In the genomic region with DNA sequence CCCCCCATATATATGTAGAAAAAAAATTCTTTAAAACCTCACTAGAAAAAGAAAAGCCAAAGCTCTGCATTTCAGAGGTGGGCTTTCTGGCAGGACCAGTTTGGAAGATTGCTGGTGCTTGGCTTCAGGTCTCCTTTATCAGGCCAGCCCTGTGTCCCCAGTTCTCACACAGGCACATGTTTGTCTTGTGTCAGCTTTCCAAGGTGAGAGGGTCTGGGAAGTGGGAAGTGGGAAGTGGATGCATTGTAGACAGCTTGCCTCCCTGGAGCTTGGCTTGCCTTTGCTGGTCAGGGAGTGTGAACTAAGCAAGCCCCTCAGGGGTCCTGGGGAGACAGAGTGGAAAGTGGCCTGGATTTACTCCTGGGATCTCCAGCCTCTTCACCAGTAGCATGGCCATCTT, we compare ENCODE assay signal across 21 mouse cellular contexts. TPM values are rescaled to one million over a fixed set of nuclear protein-coding genes. Genes with fewer than 3 reads are reported as not detected.
DNase-seq lines count a peak whose midpoint lies in the region; ATAC-seq and TF ChIP-seq lines count a peak whose summit lies in the region.
"Had no signal": no experiment of that assay in that cellular context is flagged by ENCODE, and none has a peak within 500 bp of the region (broad histone marks: within the 10 kb centered on the region; RNA-seq: fewer than 3 reads in every experiment).

No protein-coding gene starts in this region.

- H3K4me1 ChIP-seq in forebrain, embryonic 15.5 days = peaks cover 8% of the 10 kb centered on the region; the same call in 1 of the 2 replicates
- peaks cover 16% of the 10 kb centered on the region for H3K4me1 ChIP-seq in forebrain, embryonic 16.5 days (replicated peaks; ENCODE audit: control insufficient read depth, insufficient read depth, low read length)
- no peaks in the 10 kb centered on the region for H3K4me1 ChIP-seq in lung, embryonic 14.5 days (ENCODE audit: insufficient read depth)
- H3K4me1 ChIP-seq in stomach, embryonic 14.5 days (ENCODE audit: control insufficient read depth, insufficient read depth, low read length) = no peaks in the 10 kb centered on the region
- no peaks in the 10 kb centered on the region for H3K4me1 ChIP-seq in stomach, postnatal 0 days (replicated peaks; ENCODE audit: control insufficient read depth, insufficient read depth)
- H3K4me1 ChIP-seq: embryonic facial prominence, embryonic 12.5 days had no signal

- no peak for TF ChIP-seq CTCF in lung, embryonic 14.5 days (IDR thresholded peaks at IDR 0.05; ENCODE audit: low read depth)
- no peak for TF ChIP-seq CTCF in stomach, postnatal 0 days (IDR thresholded peaks at IDR 0.05; ENCODE audit: low read depth)

- ATAC-seq in forebrain, embryonic 15.5 days (replicated peaks) = no peak
- no peak for ATAC-seq in forebrain, embryonic 16.5 days
- ATAC-seq in lung, embryonic 14.5 days (ENCODE audit: insufficient read depth) = peak; percentile 52; the same call in 1 of the 2 replicates
- 0 out of 2 replicates have a peak, but pooled peaks have one; percentile 23 for ATAC-seq in stomach, embryonic 14.5 days (ENCODE audit: insufficient number of reproducible peaks, insufficient read depth, low FRiP score, low read depth)
- no peak for ATAC-seq in stomach, postnatal 0 days (ENCODE audit: low FRiP score, low TSS enrichment)
- ATAC-seq: CD4-positive, CD25-positive, alpha-beta regulatory T cell, adult 4 months; forebrain, postnatal 0 days had no signal

- 0 out of 2 replicates have a peak overlapping the region, but pooled peaks have one; percentile 13 for H3K27ac ChIP-seq in forebrain, embryonic 15.5 days (replicated peaks)
- H3K27ac ChIP-seq in forebrain, embryonic 16.5 days (ENCODE audit: low read length) = no peak overlapping the region
- peak overlapping the region; percentile 51 for H3K27ac ChIP-seq in lung, embryonic 14.5 days (ENCODE audit: low read depth)
- no peak overlapping the region; the same call in 1 of the 2 replicates for H3K27ac ChIP-seq in stomach, embryonic 14.5 days (ENCODE audit: low read length)
- no peak overlapping the region for H3K27ac ChIP-seq in stomach, postnatal 0 days (replicated peaks)
- H3K27ac ChIP-seq: embryonic facial prominence, embryonic 12.5 days; heart, adult 2 months; hindbrain, embryonic 15.5 days had no signal

- no peak overlapping the region for H3K9ac ChIP-seq in forebrain, embryonic 15.5 days (replicated peaks)
- H3K9ac ChIP-seq in forebrain, embryonic 16.5 days (replicated peaks; ENCODE audit: low read depth, low read length) = no peak overlapping the region
- no peak overlapping the region for H3K9ac ChIP-seq in lung, embryonic 14.5 days
- H3K9ac ChIP-seq in stomach, embryonic 14.5 days (replicated peaks; ENCODE audit: low read depth, low read length) = no peak overlapping the region
- H3K9ac ChIP-seq in stomach, postnatal 0 days (ENCODE audit: low read length) = no peak overlapping the region
- H3K9ac ChIP-seq: embryonic facial prominence, embryonic 12.5 days; forebrain, postnatal 0 days; hindbrain, embryonic 15.5 days had no signal

- no peak overlapping the region for H3K4me2 ChIP-seq in forebrain, embryonic 15.5 days (replicated peaks)
- H3K4me2 ChIP-seq in forebrain, embryonic 16.5 days (ENCODE audit: low read length) = no peak overlapping the region
- H3K4me2 ChIP-seq in lung, embryonic 14.5 days = no peak overlapping the region
- H3K4me2 ChIP-seq in stomach, embryonic 14.5 days (replicated peaks; ENCODE audit: low read depth, low read length) = no peak overlapping the region
- no peak overlapping the region for H3K4me2 ChIP-seq in stomach, postnatal 0 days (replicated peaks; ENCODE audit: low read depth)
- H3K4me2 ChIP-seq: embryonic facial prominence, embryonic 12.5 days; heart, embryonic 11.5 days; hindbrain, embryonic 15.5 days had no signal

- TF ChIP-seq EP300 in stomach, postnatal 0 days (optimal IDR thresholded peaks at IDR 0.05) = no peak

- no peaks in the 10 kb centered on the region for H3K36me3 ChIP-seq in forebrain, embryonic 15.5 days
- H3K36me3 ChIP-seq in forebrain, embryonic 16.5 days (ENCODE audit: control insufficient read depth, insufficient read depth) = no peaks in the 10 kb centered on the region
- H3K36me3 ChIP-seq in lung, embryonic 14.5 days (ENCODE audit: insufficient read depth) = no peaks in the 10 kb centered on the region
- no peaks in the 10 kb centered on the region for H3K36me3 ChIP-seq in stomach, embryonic 14.5 days (ENCODE audit: control insufficient read depth, insufficient read depth, low read length)
- H3K36me3 ChIP-seq in stomach, postnatal 0 days (ENCODE audit: control insufficient read depth, insufficient read depth, low read length) = no peaks in the 10 kb centered on the region; the same call in 1 of the 2 replicates
- H3K36me3 ChIP-seq: embryonic facial prominence, embryonic 12.5 days; hindbrain, embryonic 15.5 days had no signal

- H3K27me3 ChIP-seq in forebrain, embryonic 15.5 days = no peaks in the 10 kb centered on the region
- no peaks in the 10 kb centered on the region for H3K27me3 ChIP-seq in forebrain, embryonic 16.5 days (replicated peaks; ENCODE audit: control insufficient read depth, insufficient read depth, low read length)
- H3K27me3 ChIP-seq in lung, embryonic 14.5 days (ENCODE audit: insufficient read depth, low read length) = no peaks in the 10 kb centered on the region
- H3K27me3 ChIP-seq in stomach, embryonic 14.5 days (ENCODE audit: control insufficient read depth, insufficient read depth, low read length) = no peaks in the 10 kb centered on the region
- H3K27me3 ChIP-seq in stomach, postnatal 0 days (ENCODE audit: control insufficient read depth, insufficient read depth, low read length) = no peaks in the 10 kb centered on the region
- H3K27me3 ChIP-seq: embryonic facial prominence, embryonic 12.5 days; hindbrain, embryonic 15.5 days had no signal

- H3K9me3 ChIP-seq in forebrain, embryonic 15.5 days = no peaks in the 10 kb centered on the region
- H3K9me3 ChIP-seq in forebrain, embryonic 16.5 days (ENCODE audit: control insufficient read depth, low read length) = no peaks in the 10 kb centered on the region
- H3K9me3 ChIP-seq in lung, embryonic 14.5 days (ENCODE audit: low read depth, low read length) = no peaks in the 10 kb centered on the region
- no peaks in the 10 kb centered on the region for H3K9me3 ChIP-seq in stomach, embryonic 14.5 days (ENCODE audit: control insufficient read depth, low read depth, low read length)
- no peaks in the 10 kb centered on the region for H3K9me3 ChIP-seq in stomach, postnatal 0 days (ENCODE audit: control insufficient read depth, low read length)
- H3K9me3 ChIP-seq: embryonic facial prominence, embryonic 12.5 days; G1E; hindbrain, embryonic 15.5 days had no signal

- DNase-seq in lung, embryonic 14.5 days = peak; percentile 34
- DNase-seq in lung, postnatal 10 days = no peak
- no peak for DNase-seq in stomach, postnatal 0 days (ENCODE audit: low spot score)
- no peak for DNase-seq in spleen, postnatal 14 days (ENCODE audit: low spot score in 2 of 2)
- DNase-seq: adrenal gland, adult 8-10 months; B cell, adult 2 months; cerebellum, adult 11-12 months; cerebellum, adult 9-10 months; cerebellum, postnatal 25 days; forebrain, postnatal 0 days; gastrocnemius, postnatal 14 days; heart, adult 2 months; heart, postnatal 36 days had no signal

- no peak overlapping the region for H3K4me3 ChIP-seq in forebrain, embryonic 15.5 days
- H3K4me3 ChIP-seq in forebrain, embryonic 16.5 days (replicated peaks; ENCODE audit: low read length) = no peak overlapping the region
- H3K4me3 ChIP-seq in lung, embryonic 14.5 days (ENCODE audit: low read depth, low read length) = no peak overlapping the region
- H3K4me3 ChIP-seq in stomach, embryonic 14.5 days (ENCODE audit: low read depth, low read length) = no peak overlapping the region
- H3K4me3 ChIP-seq in stomach, postnatal 0 days (ENCODE audit: low read depth, low read length) = no peak overlapping the region
- H3K4me3 ChIP-seq: embryonic facial prominence, embryonic 12.5 days; heart, adult 2 months; hindbrain, embryonic 15.5 days had no signal

RNA-seq across cellular contexts. Expression of gene Lmtk2, which starts 21.3 kb away (rescaled TPM):
- 8.4 and 9.1 TPM in 2 replicates for polyA plus RNA-seq in forebrain, embryonic 15.5 days (2015; fragmentation: Nextera tagmentation; extraction: Ambion mirVana)
- polyA plus RNA-seq in forebrain, embryonic 16.5 days (2015; fragmentation: Nextera tagmentation; extraction: Ambion mirVana) = 9.4 TPM in 2 replicates
- polyA plus RNA-seq in lung, embryonic 14.5 days (2014; fragmentation: Nextera tagmentation; extraction: Ambion mirVana) = 5.1 and 5.3 TPM in 2 replicates
- 5.2 and 5.6 TPM in 2 replicates for polyA plus RNA-seq in stomach, embryonic 14.5 days (2014; fragmentation: Nextera tagmentation; extraction: Ambion mirVana)
- 3.8 and 4.1 TPM in 2 replicates for polyA plus RNA-seq in stomach, postnatal 0 days (2015; fragmentation: Nextera tagmentation; extraction: Ambion mirVana)

Comparison
In these comparisons a context has a peak if more than half of its experiments do, and no peak if none do; other contexts are left out.
1. ATAC-seq: peak in lung, embryonic 14.5 days (single experiment) and stomach, embryonic 14.5 days (single experiment); none in forebrain, embryonic 15.5 days (single experiment), forebrain, embryonic 16.5 days (single experiment) and stomach, postnatal 0 days (single experiment).
2. H3K27ac ChIP-seq: peak in forebrain, embryonic 15.5 days (single experiment) and lung, embryonic 14.5 days (single experiment); none in forebrain, embryonic 16.5 days (single experiment), stomach, embryonic 14.5 days (single experiment) and stomach, postnatal 0 days (single experiment).